Mouse (Mus musculus) heart, adult 2 months (tissue): Measurements from ENCODE around the gene AY074887. TPM values are rescaled to one million over a fixed set of nuclear protein-coding genes. Genes with fewer than 3 reads are reported as not detected.

ENCODE experiments used
- DNase-seq, 2 experiments: peaks; one replicate each; pipeline ENCODE4 v3.0.0; 2021
- H3K27ac ChIP-seq: fragments of 200-600 bp; 2 replicates; pipeline ENCODE4 v1.8.1; 2022
- H3K27me3 ChIP-seq: fragments of 200-500 bp; 2 replicates; pipeline ENCODE4 v1.6.1; 2012; ENCODE audit warnings: mild to moderate bottlenecking, low read length, inconsistent platforms, mixed read lengths; ENCODE audit not compliant: control insufficient read depth, insufficient read depth
- H3K36me3 ChIP-seq: fragments of 200-500 bp; 2 replicates; pipeline ENCODE4 v1.6.1; 2012; ENCODE audit warnings: low read length, inconsistent platforms; ENCODE audit not compliant: control insufficient read depth, insufficient read depth
- H3K4me1 ChIP-seq: fragments of 200-500 bp; 2 replicates; pipeline ENCODE4 v1.6.1; 2011; ENCODE audit warnings: low read length; ENCODE audit not compliant: control insufficient read depth, insufficient read depth
- H3K4me3 ChIP-seq: fragments of 200-600 bp; 2 replicates; pipeline ENCODE4 v1.8.1; 2022
- H3K79me2 ChIP-seq: fragments of 200-500 bp; replicated peaks from 2 replicates; pipeline ENCODE4 v1.6.1; 2012; ENCODE audit warnings: mild to moderate bottlenecking, inconsistent platforms, low read length, moderate library complexity, mixed read lengths; ENCODE audit not compliant: control insufficient read depth, insufficient read depth
- H3K9ac ChIP-seq: fragments of 200-500 bp; 2 replicates; pipeline ENCODE4 v1.6.1; 2012; ENCODE audit warnings: low read depth, mild to moderate bottlenecking, control low read depth, inconsistent platforms, low read length, mixed read lengths
- CTCF ChIP-seq: fragments of 200-600 bp; IDR thresholded peaks from 2 replicates; pipeline ENCODE4 v1.8.1; 2022; ENCODE audit warnings: antibody characterized with exemption, mild to moderate bottlenecking, moderate library complexity
- EP300 ChIP-seq: fragments of 200-500 bp; IDR thresholded peaks from 2 replicates; pipeline ENCODE4 v1.6.1; 2011; ENCODE audit warnings: low read depth, low read length, control low read depth; ENCODE audit not compliant: insufficient read depth
- POLR2A ChIP-seq: fragments of 200-500 bp; IDR thresholded peaks from 2 replicates; pipeline ENCODE4 v1.6.1; 2011; ENCODE audit warnings: mild to moderate bottlenecking, low read depth, low read length, control low read depth; ENCODE audit not compliant: insufficient read depth
- WGBS: fragments of 180-500 bp; shearing (Covaris S2); methylation state at CpG from one replicate; pipeline ENCODE4 v1.1.7; 2018; 5-methylcytosine and 5-hydroxymethylcytosine counted together
- intact Hi-C: fragments of 180-260 bp; cut with DNase I; formaldehyde crosslinking; loops from one replicate; pipeline ENCODE4 v1.15.1; 2025
- polyA plus RNA-seq: library from polyadenylated mRNA; depleted of rRNA; stranded (reverse); fragments of >200 nt; gene quantifications from 2 replicates; pipeline ENCODE4 v1.2.3, GENCODE M21; 2012
- total RNA-seq, 2 experiments: library from RNA; stranded (reverse); gene quantifications; 2 replicates each; pipeline ENCODE4 v1.2.3; 2021

Gene AY074887
- total and polyA plus RNA-seq, 3 experiments: not detected

DNA sequence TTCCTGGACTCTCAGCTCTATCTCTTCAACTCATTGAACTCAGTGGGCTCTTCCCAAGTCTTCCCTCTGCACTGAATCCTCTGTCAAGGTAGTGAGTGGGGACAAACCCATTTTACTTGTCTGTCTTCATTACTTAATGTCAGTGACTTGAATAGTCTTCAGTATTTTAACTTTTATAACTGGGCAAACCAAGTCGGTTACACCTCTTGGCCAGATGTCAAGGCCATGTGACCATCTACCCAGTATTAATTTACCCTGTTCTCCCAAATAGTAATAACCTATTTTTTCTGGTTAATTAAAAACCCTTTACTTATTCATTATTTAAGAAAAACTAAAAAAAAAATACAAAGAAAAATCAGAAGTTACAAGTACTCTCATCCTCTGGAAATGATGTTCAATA, 20.1 kb downstream of the AY074887 start:
- 85% methylated on average over 1 of the region's 1 CpGs for WGBS
- no peaks in the 10 kb centered on the region for H3K36me3 ChIP-seq
- H3K27me3 ChIP-seq: no peaks in the 10 kb centered on the region
- intact Hi-C loops: no loop called here
- no peak overlapping the region for H3K27ac ChIP-seq
- H3K4me1 ChIP-seq: no peaks in the 10 kb centered on the region
- H3K79me2 ChIP-seq: no peaks in the 10 kb centered on the region
- no peak for DNase-seq
- H3K9ac ChIP-seq: no peak overlapping the region
- no peak overlapping the region for H3K4me3 ChIP-seq
- TF ChIP-seq POLR2A (no peak), EP300 (no peak), CTCF (no peak)

DNA sequence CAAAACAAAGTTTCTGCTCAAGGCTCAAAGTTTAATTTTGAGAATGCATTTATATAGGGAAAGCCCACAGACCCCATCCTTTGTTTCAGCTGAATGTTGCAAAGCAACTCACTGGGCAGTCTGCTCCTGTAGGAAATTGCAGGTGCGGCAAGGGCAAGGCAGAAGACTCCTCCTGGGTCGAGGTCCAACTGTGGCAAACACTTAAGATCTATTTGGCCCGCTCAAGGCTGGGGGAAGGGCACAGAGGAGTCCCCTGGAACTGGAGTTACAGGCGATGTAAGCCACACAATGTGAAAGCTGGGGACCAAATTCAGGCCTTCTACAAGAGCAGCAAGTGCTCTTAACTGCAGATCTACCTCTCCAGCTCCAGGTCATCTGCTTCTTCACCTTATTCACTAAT, 30.9 kb downstream of the AY074887 start:
- Histone ChIP-seq H3K27me3 (no peaks in the 10 kb centered on the region), H3K4me3 (no peak overlapping the region), H3K27ac (no peak overlapping the region), H3K79me2 (no peaks in the 10 kb centered on the region), H3K9ac (no peak overlapping the region), H3K4me1 (peaks cover 1% of the 10 kb centered on the region; the same call in 1 of the 2 replicates), H3K36me3 (no peaks in the 10 kb centered on the region)
- intact Hi-C loops: no loop called here
- TF ChIP-seq EP300 (no peak), POLR2A (no peak), CTCF (no peak)
- 66% methylated on average over 4 of the region's 4 CpGs for WGBS
- DNase-seq: no peak

DNA sequence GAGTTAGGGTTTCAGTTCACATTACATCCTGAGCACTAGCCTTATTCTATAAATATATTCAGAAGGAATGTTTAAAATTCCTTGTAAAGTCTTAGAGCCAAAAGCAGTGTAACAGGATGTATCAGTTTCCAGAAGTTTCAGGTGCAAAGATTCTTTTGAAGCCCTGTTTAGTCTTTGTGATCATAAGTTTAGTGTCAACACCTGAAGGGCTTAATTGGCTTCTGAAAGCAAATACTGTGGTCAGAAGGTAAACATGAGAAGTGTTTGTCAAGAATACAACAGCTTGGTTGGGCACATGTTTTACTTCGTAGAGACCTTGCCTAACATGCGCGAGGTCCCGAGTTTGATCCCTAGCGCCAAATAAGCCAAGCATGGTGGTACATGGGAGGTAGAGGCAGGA, 32.0 kb downstream of the AY074887 start:
- intact Hi-C loops: no loop called here

DNA sequence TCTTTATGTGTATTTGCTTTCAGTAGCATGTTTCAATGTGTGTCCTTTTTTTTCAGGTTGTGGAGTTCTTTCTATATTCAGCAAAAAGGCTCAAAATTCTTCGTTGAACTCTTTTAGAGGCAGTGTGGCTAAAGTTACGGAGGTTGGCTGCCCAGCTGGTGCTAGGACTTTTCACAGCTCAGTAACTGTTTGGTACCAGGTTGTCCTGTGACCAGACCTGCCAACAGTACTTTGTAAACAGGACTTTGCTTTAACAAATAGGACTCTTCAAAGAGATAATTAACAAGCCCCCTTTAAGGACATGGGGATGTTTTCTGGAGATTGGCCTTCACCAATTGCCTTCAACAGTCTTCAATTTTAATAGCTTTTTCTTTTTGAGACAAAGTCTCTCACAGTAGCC, 32.6 kb downstream of the AY074887 start:
- no peak for DNase-seq
- intact Hi-C loops: no loop called here
- Histone ChIP-seq H3K79me2 (no peaks in the 10 kb centered on the region), H3K27me3 (no peaks in the 10 kb centered on the region), H3K4me1 (peaks cover 1% of the 10 kb centered on the region; the same call in 1 of the 2 replicates), H3K9ac (no peak overlapping the region), H3K27ac (no peak overlapping the region), H3K4me3 (no peak overlapping the region), H3K36me3 (no peaks in the 10 kb centered on the region)
- 88% methylated on average over 2 of the region's 2 CpGs for WGBS
- TF ChIP-seq POLR2A (no peak), CTCF (no peak), EP300 (no peak)

More for the DNA sequence above, 32.0 kb downstream of the AY074887 start:
- no peak for DNase-seq
- Histone ChIP-seq H3K27ac (no peak overlapping the region), H3K4me1 (peaks cover 1% of the 10 kb centered on the region; the same call in 1 of the 2 replicates), H3K27me3 (no peaks in the 10 kb centered on the region), H3K4me3 (no peak overlapping the region), H3K36me3 (no peaks in the 10 kb centered on the region), H3K79me2 (no peaks in the 10 kb centered on the region), H3K9ac (no peak overlapping the region)
- 96% methylated on average over 5 of the region's 5 CpGs for WGBS
- TF ChIP-seq CTCF (no peak), EP300 (no peak), POLR2A (no peak)

DNA sequence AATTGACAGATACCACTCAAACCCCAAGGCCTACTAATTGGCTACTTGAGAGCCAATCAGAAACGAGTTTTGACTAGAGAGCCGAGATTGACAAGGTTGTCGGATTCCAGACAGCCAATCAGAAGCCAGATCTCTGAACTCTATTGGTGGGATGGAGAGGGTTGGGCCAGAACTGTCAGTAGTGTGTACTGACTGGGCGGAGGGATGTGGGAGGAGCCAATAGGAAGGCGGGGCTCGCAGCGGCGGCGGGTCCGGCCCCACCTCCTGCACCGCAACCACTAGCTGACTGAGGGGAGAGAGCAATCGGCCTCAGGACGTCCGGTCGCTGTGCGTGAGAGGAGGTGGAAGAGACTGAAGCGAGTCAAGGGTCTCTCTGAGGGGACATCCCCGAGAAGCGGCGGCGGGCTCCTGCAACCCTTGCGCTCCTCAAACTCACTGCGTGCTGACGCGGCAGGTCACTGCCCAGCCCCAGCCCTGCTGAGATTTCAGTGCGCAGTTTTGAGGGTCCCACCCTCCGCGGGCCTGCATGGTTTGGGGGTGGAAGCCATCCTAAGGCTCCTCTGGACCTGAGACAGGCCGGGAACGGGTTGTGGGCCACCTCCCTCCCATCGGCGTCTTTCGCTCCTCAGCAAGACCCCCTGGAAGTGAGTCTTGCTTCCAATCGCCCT, 33.7 kb downstream of the AY074887 start, which contains the start of gene Hykk:
Gene Hykk, plus strand, starts transcription at position 274 of the 668 bp plus-strand sequence.
- no peaks in the 10 kb centered on the region for H3K79me2 ChIP-seq
- DNase-seq: peak; percentile 88 to 90
- WGBS: under 1% methylated on average over 34 of the region's 34 CpGs
- no peaks in the 10 kb centered on the region for H3K36me3 ChIP-seq
- H3K27ac ChIP-seq: peak within 1 kb of the TSS; percentile 67
- H3K27me3 ChIP-seq: no peaks in the 10 kb centered on the region
- intact Hi-C loops: loop anchor here (1.0 kb wide), 1 partner anchor 33 kb away; the partner anchor contains the start of genes AY074887 and Psma4
- TF ChIP-seq POLR2A (peak; percentile 71), EP300 (no peak)
- H3K4me1 ChIP-seq: peaks cover 1% of the 10 kb centered on the region; the same call in 1 of the 2 replicates
- H3K9ac ChIP-seq: peak within 1 kb of the TSS; percentile 90
- H3K4me3 ChIP-seq: peak within 1 kb of the TSS; percentile 58

DNA sequence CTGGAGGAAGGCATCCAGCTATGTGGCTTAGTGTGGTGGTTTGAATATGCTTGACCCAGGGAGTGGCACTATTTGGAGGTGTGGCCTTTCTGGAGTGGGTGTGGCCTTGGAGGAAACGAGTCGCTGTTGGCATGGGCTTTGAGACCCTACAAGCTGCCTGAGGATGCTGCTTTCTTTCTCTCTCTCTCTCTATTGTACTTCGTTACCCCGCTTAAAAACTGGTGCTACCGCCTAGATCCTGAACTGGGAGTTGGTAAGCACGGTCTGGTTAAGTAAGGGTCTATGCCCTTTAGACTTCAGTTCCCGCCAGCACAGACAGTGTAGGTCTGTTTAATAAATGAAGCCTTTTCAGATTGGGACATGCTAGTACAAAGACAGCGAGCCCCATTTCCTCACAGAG, 34.4 kb downstream of the AY074887 start:
- intact Hi-C loops: no loop called here
- WGBS: 76% methylated on average over 8 of the region's 8 CpGs
- Histone ChIP-seq H3K27me3 (no peaks in the 10 kb centered on the region), H3K9ac (no peak overlapping the region), H3K27ac (no peak overlapping the region), H3K79me2 (no peaks in the 10 kb centered on the region), H3K36me3 (no peaks in the 10 kb centered on the region), H3K4me1 (peaks cover 1% of the 10 kb centered on the region; the same call in 1 of the 2 replicates), H3K4me3 (peak overlapping the region; percentile 58; the same call in 1 of the 2 replicates)
- TF ChIP-seq POLR2A: no peak
- TF ChIP-seq EP300: no peak
- TF ChIP-seq CTCF: no peak
- no peak for DNase-seq
